Mouse (Mus musculus) liver, adult 2 months (tissue): ENCODE measurements at regions not wholly inside any gene's neighbourhood (a gene's known extent, or its start where the extent isn't known, plus 50 kb on each side); places are given as distances from the start of the nearest gene placed in this dataset.
A peak's percentile ranks its signal among the peaks of the same experiment; 100 is the strongest.

Experiments
- DNase-seq: peaks from one replicate; pipeline ENCODE4 v3.0.0-alpha.2; 2011; ENCODE audit warnings: low read depth, low spot score; ENCODE audit errors: extremely low read depth
- H3K27ac ChIP-seq: fragments of 200-500 bp; replicated peaks from 2 replicates; pipeline ENCODE4 v1.5.1; 2012; ENCODE audit warnings: low read depth, mild to moderate bottlenecking, control low read depth, inconsistent platforms, low read length; ENCODE audit not compliant: insufficient read depth
- H3K27me3 ChIP-seq: fragments of 200-500 bp; 2 replicates; pipeline ENCODE4 v1.6.1; 2012; ENCODE audit warnings: mild to moderate bottlenecking, moderate library complexity, low read length, inconsistent platforms; ENCODE audit not compliant: control insufficient read depth, insufficient read depth
- H3K36me3 ChIP-seq: fragments of 200-500 bp; 2 replicates; pipeline ENCODE4 v1.6.1; 2012; ENCODE audit warnings: low read length, inconsistent platforms; ENCODE audit not compliant: control insufficient read depth, insufficient read depth
- H3K4me1 ChIP-seq: fragments of 200-500 bp; 2 replicates; pipeline ENCODE4 v1.6.1; 2011; ENCODE audit warnings: low read length; ENCODE audit not compliant: control insufficient read depth, insufficient read depth
- H3K4me3 ChIP-seq: fragments of 200-500 bp; 2 replicates; pipeline ENCODE4 v1.5.1; 2011; ENCODE audit warnings: low read depth, mild to moderate bottlenecking, control low read depth, low read length, moderate library complexity; ENCODE audit not compliant: insufficient read depth
- H3K79me2 ChIP-seq: fragments of 200-500 bp; 2 replicates; pipeline ENCODE4 v1.6.1; 2012; ENCODE audit warnings: inconsistent platforms, mild to moderate bottlenecking, low read length, moderate library complexity; ENCODE audit not compliant: control insufficient read depth, insufficient read depth
- H3K9ac ChIP-seq: fragments of 200-500 bp; 2 replicates; pipeline ENCODE4 v1.6.1; 2012; ENCODE audit warnings: low read depth, mild to moderate bottlenecking, control low read depth, inconsistent platforms, low read length
- CTCF ChIP-seq: fragments of 200-500 bp; IDR thresholded peaks from 2 replicates; pipeline ENCODE4 v1.5.1; 2011; ENCODE audit warnings: low read depth, low read length, control low read depth
- POLR2A ChIP-seq: fragments of 200-500 bp; IDR thresholded peaks from 2 replicates; pipeline ENCODE4 v1.6.1; 2011; ENCODE audit warnings: low read length, control low read depth; ENCODE audit not compliant: insufficient read depth; ENCODE audit errors: extremely low read depth
- WGBS: fragments of 180-500 bp; shearing (Covaris S2); methylation state at CpG from one replicate; pipeline ENCODE4 v1.1.7; 2018; 5-methylcytosine and 5-hydroxymethylcytosine counted together

DNA sequence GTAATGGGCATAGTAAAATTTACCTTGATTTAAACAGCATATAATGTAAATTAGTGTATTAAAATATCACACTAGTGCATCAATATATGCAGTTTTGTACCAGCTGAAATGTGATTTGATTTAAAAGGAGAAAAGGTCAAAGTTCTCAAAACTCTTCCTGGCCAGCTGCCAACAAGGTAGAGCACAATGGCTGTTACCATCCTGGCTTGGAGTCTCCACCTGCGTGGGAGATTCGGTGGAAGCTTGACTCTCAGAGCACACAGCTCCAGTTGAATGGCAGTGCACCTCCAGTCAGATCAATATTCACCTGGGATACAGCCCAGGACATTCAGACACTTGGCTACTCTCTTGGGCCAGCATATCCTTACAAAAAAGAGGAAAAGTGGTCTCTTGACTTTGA is 220.8 kb downstream of the Atp6ap1l start:
- no peaks in the 10 kb centered on the region for H3K79me2 ChIP-seq
- TF ChIP-seq CTCF (no peak), POLR2A (no peak)
- H3K27me3 ChIP-seq, result no peaks in the 10 kb centered on the region
- DNase-seq, result peak; percentile 71
- no peaks in the 10 kb centered on the region for H3K36me3 ChIP-seq
- H3K4me3 ChIP-seq, result no peak overlapping the region
- H3K27ac ChIP-seq, result no peak overlapping the region
- peaks cover 6% of the 10 kb centered on the region; the same call in 1 of the 2 replicates for H3K4me1 ChIP-seq
- 19% methylated on average over 2 of the region's 2 CpGs for WGBS
- no peak overlapping the region for H3K9ac ChIP-seq

- 78% methylated on average over 8 of the region's 8 CpGs for WGBS
- Histone ChIP-seq H3K27ac (no peak overlapping the region), H3K4me1 (peaks cover 1% of the 10 kb centered on the region; the same call in 1 of the 2 replicates), H3K27me3 (no peaks in the 10 kb centered on the region), H3K9ac (no peak overlapping the region), H3K79me2 (no peaks in the 10 kb centered on the region), H3K36me3 (no peaks in the 10 kb centered on the region), H3K4me3 (no peak overlapping the region)
- DNase-seq, result no peak
- TF ChIP-seq CTCF, result no peak
- no peak for TF ChIP-seq POLR2A
Observed at GRCm38 (mm10) chr13:90679162-90680010, 225.8 kb downstream of the Atp6ap1l start.

GRCm38 (mm10) chr13:90673823-90674222 is 231.3 kb downstream of the Atp6ap1l start:
- WGBS, result 76% methylated on average over 3 of the region's 3 CpGs
- no peaks in the 10 kb centered on the region for H3K4me1 ChIP-seq
- no peak overlapping the region for H3K27ac ChIP-seq
- TF ChIP-seq POLR2A (no peak), CTCF (no peak)
- H3K79me2 ChIP-seq, result no peaks in the 10 kb centered on the region
- no peak for DNase-seq
- H3K4me3 ChIP-seq, result no peak overlapping the region
- H3K36me3 ChIP-seq, result no peaks in the 10 kb centered on the region
- no peak overlapping the region for H3K9ac ChIP-seq
- no peaks in the 10 kb centered on the region for H3K27me3 ChIP-seq

DNA sequence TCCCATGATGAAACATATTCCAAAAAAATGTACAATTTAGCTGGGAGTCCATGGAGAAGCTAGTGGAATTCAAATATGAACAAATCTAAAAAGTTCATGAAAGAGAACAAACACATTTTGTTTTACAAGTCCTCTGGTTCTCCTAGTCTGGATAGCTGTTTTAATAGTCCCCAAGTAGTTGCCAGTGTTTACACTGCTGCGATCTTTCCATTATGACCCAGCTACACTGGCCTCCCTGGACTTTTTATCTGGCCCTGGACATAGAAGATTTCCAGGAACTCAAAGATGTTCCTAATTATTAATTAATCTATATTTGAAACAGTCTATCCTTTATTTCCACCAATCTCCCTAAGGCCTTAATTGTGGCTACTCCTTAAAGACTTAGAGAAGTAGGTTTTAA is 232.1 kb downstream of the Atp6ap1l start:
- Histone ChIP-seq H3K27ac (no peak overlapping the region), H3K36me3 (no peaks in the 10 kb centered on the region), H3K79me2 (no peaks in the 10 kb centered on the region), H3K27me3 (no peaks in the 10 kb centered on the region), H3K4me1 (no peaks in the 10 kb centered on the region), H3K4me3 (no peak overlapping the region), H3K9ac (no peak overlapping the region)
- TF ChIP-seq CTCF (no peak), POLR2A (no peak)
- WGBS, result 36% methylated on average over 1 of the region's 1 CpGs
- no peak for DNase-seq

DNA sequence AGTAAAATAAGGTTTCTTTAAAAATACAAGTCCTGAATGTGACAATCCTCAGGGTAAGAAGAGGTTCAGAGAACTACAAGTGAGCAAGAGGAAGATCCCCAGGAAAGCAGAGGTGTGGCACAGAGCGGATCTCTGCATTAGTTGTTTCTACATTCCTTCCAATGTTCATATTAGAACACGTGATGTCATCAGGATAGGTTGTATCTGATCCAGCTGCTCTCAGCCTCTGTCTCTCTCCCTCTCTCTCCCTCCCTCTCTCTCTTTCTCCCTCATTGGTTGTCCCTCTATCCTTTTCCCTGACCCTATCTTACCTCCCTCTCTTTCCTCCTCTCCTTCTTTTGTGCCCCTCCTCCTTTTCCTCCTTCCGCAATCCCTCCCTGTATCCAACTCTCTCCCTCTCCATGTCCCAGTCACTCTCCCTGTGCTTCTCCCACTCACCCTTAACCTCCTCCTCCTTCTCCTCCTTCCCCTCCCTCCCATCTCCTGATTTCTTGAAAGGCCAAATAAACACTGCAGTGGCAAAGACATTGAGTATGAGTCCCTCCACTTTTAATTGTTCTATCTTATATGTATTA is 243.5 kb downstream of the Atp6ap1l start:
- Histone ChIP-seq H3K27me3 (no peaks in the 10 kb centered on the region), H3K36me3 (no peaks in the 10 kb centered on the region), H3K4me3 (no peak overlapping the region), H3K9ac (no peak overlapping the region), H3K4me1 (peaks cover 2% of the 10 kb centered on the region; the same call in 1 of the 2 replicates), H3K27ac (no peak overlapping the region), H3K79me2 (no peaks in the 10 kb centered on the region)
- TF ChIP-seq POLR2A (no peak), CTCF (no peak)
- 92% methylated on average over 3 of the region's 3 CpGs for WGBS
- DNase-seq, result no peak

DNA sequence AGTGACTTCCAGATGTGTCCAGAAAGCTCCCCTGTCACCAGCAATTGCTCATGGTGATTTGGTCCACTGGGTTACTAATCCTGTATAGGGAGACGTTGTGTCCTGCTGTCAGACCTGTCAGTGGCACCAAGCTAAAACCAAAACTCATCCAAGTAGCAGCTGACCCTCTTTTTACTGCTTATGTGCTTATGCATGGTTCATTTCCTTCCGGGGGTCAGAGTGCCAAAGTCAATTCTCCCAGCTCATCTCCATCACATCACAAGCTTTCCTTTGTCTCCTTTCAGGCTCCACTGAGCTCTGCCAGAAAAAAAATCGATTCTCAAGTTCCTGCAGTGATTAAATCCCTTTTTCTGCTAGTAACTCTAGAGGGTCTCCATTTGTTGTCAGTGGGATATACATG is 244.2 kb downstream of the Atp6ap1l start:
- H3K27me3 ChIP-seq, result no peaks in the 10 kb centered on the region
- H3K4me1 ChIP-seq, result peaks cover 2% of the 10 kb centered on the region; the same call in 1 of the 2 replicates
- H3K4me3 ChIP-seq, result no peak overlapping the region
- H3K36me3 ChIP-seq, result no peaks in the 10 kb centered on the region
- TF ChIP-seq POLR2A, result no peak
- H3K27ac ChIP-seq, result no peak overlapping the region
- WGBS, result 66% methylated on average over 3 of the region's 3 CpGs
- no peak for DNase-seq
- no peak overlapping the region for H3K9ac ChIP-seq
- H3K79me2 ChIP-seq, result no peaks in the 10 kb centered on the region
